Mouse (Mus musculus): Measurements from ENCODE around the gene Tgfbr1. TPM values are rescaled to one million over a fixed set of nuclear protein-coding genes. Genes with fewer than 3 reads are reported as not detected.
"Not testable (repeated sequence)": the region's sequence is repeated elsewhere in the genome, so short reads cannot be mapped to it uniquely, and the experiment has no call there.

The Tgfbr1 gene
- polyA plus RNA-seq, 1 experiment from 2014 or later = 85.5 TPM

- peak overlapping the region; percentile 96 for H3K4me3 ChIP-seq (ENCODE audit: low read depth, low read length)
- H3K9ac ChIP-seq (ENCODE audit: low read length) = peak overlapping the region; percentile 93
- DNase-seq (ENCODE audit: low spot score) (peak; percentile 72), ATAC-seq (ENCODE audit: insufficient number of reproducible peaks, low FRiP score, low TSS enrichment, low read depth) (peak; percentile 75)
- H3K9me3 ChIP-seq (ENCODE audit: control insufficient read depth, low read length) = no peaks in the 10 kb centered on the region
- no peaks in the 10 kb centered on the region for H3K36me3 ChIP-seq (ENCODE audit: control insufficient read depth, insufficient read depth, low read length)
- no peaks in the 10 kb centered on the region for H3K27me3 ChIP-seq (ENCODE audit: control insufficient read depth, insufficient read depth, low read length)
- WGBS = under 1% methylated on average over 57 of the region's 73 CpGs
- peak overlapping the region; percentile 60 for H3K4me2 ChIP-seq (ENCODE audit: low read depth, severe bottlenecking)
- H3K27ac ChIP-seq (replicated peaks; ENCODE audit: low read depth, low read length) = peak overlapping the region; percentile 89
- H3K4me1 ChIP-seq (ENCODE audit: control insufficient read depth, insufficient read depth, low read length) = peaks cover 9% of the 10 kb centered on the region; the same call in 1 of the 2 replicates
Measured at GRCm38 (mm10) chr4:47353416-47354111, 542 bp downstream of the Tgfbr1 start.

DNA sequence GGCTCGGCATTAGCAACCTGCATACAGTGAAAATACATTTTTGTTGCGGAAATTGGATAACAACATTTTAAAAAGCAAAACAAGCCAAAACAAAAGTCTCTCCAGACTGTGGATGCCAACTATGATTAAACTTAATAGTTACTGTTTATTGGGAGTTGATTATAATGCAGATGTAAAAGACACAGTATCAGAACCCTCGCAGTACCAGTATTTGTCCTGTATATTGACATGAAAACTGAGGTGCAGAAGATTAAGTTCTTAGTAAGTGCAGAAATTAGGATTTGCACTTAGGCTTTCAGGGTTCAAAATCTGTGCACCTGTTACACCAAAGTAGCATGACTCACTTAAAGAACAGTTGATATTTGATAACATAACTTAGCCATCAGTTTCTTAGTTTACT lies 1.3 kb downstream of the Tgfbr1 start:
- H3K9me3 ChIP-seq (ENCODE audit: control insufficient read depth, low read length) = no peaks in the 10 kb centered on the region
- 42% methylated on average over 3 of the region's 3 CpGs for WGBS
- ATAC-seq (ENCODE audit: insufficient number of reproducible peaks, low FRiP score, low TSS enrichment, low read depth) (no peak), DNase-seq (ENCODE audit: low spot score) (no peak)
- no peaks in the 10 kb centered on the region for H3K27me3 ChIP-seq (ENCODE audit: control insufficient read depth, insufficient read depth, low read length)
- H3K9ac ChIP-seq (ENCODE audit: low read length) = no peak overlapping the region; the same call in 1 of the 2 replicates
- H3K27ac ChIP-seq (replicated peaks; ENCODE audit: low read depth, low read length) = no peak overlapping the region
- no peaks in the 10 kb centered on the region for H3K36me3 ChIP-seq (ENCODE audit: control insufficient read depth, insufficient read depth, low read length)
- H3K4me2 ChIP-seq (ENCODE audit: low read depth, severe bottlenecking) = peak overlapping the region; percentile 60
- H3K4me1 ChIP-seq (ENCODE audit: control insufficient read depth, insufficient read depth, low read length) = peaks cover 9% of the 10 kb centered on the region; the same call in 1 of the 2 replicates
- peak overlapping the region; percentile 96 for H3K4me3 ChIP-seq (ENCODE audit: low read depth, low read length)

- no peak overlapping the region for H3K4me2 ChIP-seq (ENCODE audit: low read depth, severe bottlenecking)
- no peak for ATAC-seq (ENCODE audit: insufficient number of reproducible peaks, low FRiP score, low TSS enrichment, low read depth)
Measured at GRCm38 (mm10) chr4:47362662-47363061, 9.6 kb downstream of the Tgfbr1 start.

DNA sequence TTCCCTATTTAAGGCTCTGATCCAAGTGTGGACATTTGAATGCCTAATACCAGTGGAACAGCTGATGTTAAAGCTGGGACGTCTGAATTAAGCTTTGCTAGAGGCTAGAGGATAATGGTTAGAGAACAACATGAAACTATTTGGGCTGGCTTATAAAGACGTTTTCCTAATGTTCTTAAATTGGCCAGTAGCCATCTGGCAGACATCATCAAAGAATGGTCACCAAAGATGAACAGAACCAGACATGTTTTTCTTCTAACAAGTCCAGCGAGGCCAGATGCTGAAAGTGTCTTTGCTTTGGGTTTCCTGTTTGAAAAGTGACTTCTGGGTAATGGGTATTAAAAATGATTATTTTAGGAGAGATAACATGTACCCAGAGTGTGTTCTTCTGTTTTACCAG lies 10.1 kb downstream of the Tgfbr1 start:
- WGBS = 48% methylated on average over 3 of the region's 3 CpGs
- Histone ChIP-seq H3K9me3 (ENCODE audit: control insufficient read depth, low read length) (no peaks in the 10 kb centered on the region), H3K4me3 (ENCODE audit: low read depth, low read length) (no peak overlapping the region), H3K4me1 (ENCODE audit: control insufficient read depth, insufficient read depth, low read length) (no peaks in the 10 kb centered on the region; the same call in 1 of the 2 replicates), H3K4me2 (ENCODE audit: low read depth, severe bottlenecking) (no peak overlapping the region), H3K36me3 (ENCODE audit: control insufficient read depth, insufficient read depth, low read length) (no peaks in the 10 kb centered on the region), H3K27ac (replicated peaks; ENCODE audit: low read depth, low read length) (no peak overlapping the region), H3K9ac (ENCODE audit: low read length) (no peak overlapping the region), H3K27me3 (ENCODE audit: control insufficient read depth, insufficient read depth, low read length) (no peaks in the 10 kb centered on the region)
- DNase-seq (ENCODE audit: low spot score) = no peak
- no peak for ATAC-seq (ENCODE audit: insufficient number of reproducible peaks, low FRiP score, low TSS enrichment, low read depth)

More at GRCm38 (mm10) chr4:47362662-47363061, 9.6 kb downstream of the Tgfbr1 start:
- DNase-seq (ENCODE audit: low spot score) = no peak
- Histone ChIP-seq H3K36me3 (ENCODE audit: control insufficient read depth, insufficient read depth, low read length) (no peaks in the 10 kb centered on the region), H3K9me3 (ENCODE audit: control insufficient read depth, low read length) (no peaks in the 10 kb centered on the region), H3K27ac (replicated peaks; ENCODE audit: low read depth, low read length) (no peak overlapping the region), H3K27me3 (ENCODE audit: control insufficient read depth, insufficient read depth, low read length) (no peaks in the 10 kb centered on the region), H3K9ac (ENCODE audit: low read length) (no peak overlapping the region), H3K4me1 (ENCODE audit: control insufficient read depth, insufficient read depth, low read length) (no peaks in the 10 kb centered on the region; the same call in 1 of the 2 replicates), H3K4me3 (ENCODE audit: low read depth, low read length) (no peak overlapping the region)
- WGBS = 96% methylated on average over 2 of the region's 2 CpGs

- Histone ChIP-seq H3K27ac (replicated peaks; ENCODE audit: low read depth, low read length) (no peak overlapping the region), H3K9ac (ENCODE audit: low read length) (no peak overlapping the region), H3K36me3 (ENCODE audit: control insufficient read depth, insufficient read depth, low read length) (no peaks in the 10 kb centered on the region), H3K4me2 (ENCODE audit: low read depth, severe bottlenecking) (no peak overlapping the region), H3K4me1 (ENCODE audit: control insufficient read depth, insufficient read depth, low read length) (no peaks in the 10 kb centered on the region), H3K27me3 (ENCODE audit: control insufficient read depth, insufficient read depth, low read length) (no peaks in the 10 kb centered on the region), H3K4me3 (ENCODE audit: low read depth, low read length) (no peak overlapping the region), H3K9me3 (ENCODE audit: control insufficient read depth, low read length) (no peaks in the 10 kb centered on the region)
- WGBS = 85% methylated on average over 2 of the region's 2 CpGs
- ATAC-seq (ENCODE audit: insufficient number of reproducible peaks, low FRiP score, low TSS enrichment, low read depth) (no peak), DNase-seq (ENCODE audit: low spot score) (no peak)
Measured at GRCm38 (mm10) chr4:47368717-47369116, 15.7 kb downstream of the Tgfbr1 start.

GRCm38 (mm10) chr4:47378716-47379115 lies 25.7 kb downstream of the Tgfbr1 start:
- no peak for ATAC-seq (ENCODE audit: insufficient number of reproducible peaks, low FRiP score, low TSS enrichment, low read depth)
- Histone ChIP-seq H3K4me3 (ENCODE audit: low read depth, low read length) (no peak overlapping the region), H3K9me3 (ENCODE audit: control insufficient read depth, low read length) (no peaks in the 10 kb centered on the region), H3K4me2 (ENCODE audit: low read depth, severe bottlenecking) (no peak overlapping the region), H3K4me1 (ENCODE audit: control insufficient read depth, insufficient read depth, low read length) (no peaks in the 10 kb centered on the region), H3K9ac (ENCODE audit: low read length) (no peak overlapping the region), H3K27me3 (ENCODE audit: control insufficient read depth, insufficient read depth, low read length) (no peaks in the 10 kb centered on the region), H3K27ac (replicated peaks; ENCODE audit: low read depth, low read length) (no peak overlapping the region), H3K36me3 (ENCODE audit: control insufficient read depth, insufficient read depth, low read length) (no peaks in the 10 kb centered on the region)
- DNase-seq (ENCODE audit: low spot score) = no peak
- 76% methylated on average over 1 of the region's 1 CpGs for WGBS

- H3K4me1 ChIP-seq (ENCODE audit: control insufficient read depth, insufficient read depth, low read length) = no peaks in the 10 kb centered on the region
Measured at GRCm38 (mm10) chr4:47382426-47382825, 29.4 kb downstream of the Tgfbr1 start.

DNA sequence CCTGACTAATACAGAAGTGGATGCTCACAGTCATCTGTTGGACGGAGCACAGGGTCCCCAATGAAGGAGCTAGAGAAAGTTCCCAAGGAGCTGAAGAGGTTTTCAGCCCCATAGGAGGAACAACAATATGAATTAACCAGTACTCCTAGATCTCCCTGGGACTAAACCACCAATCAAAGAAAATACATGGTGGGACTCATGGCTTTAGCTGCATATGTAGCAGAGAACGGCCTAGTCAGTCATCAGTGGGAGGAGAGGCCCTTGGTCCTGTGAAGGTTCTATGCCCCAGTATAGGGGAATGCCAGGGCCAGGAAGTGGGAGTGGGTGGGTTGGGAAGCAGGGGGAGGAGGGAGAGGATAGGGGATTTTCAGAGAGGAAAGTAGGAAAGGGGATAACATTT lies 38.9 kb downstream of the Tgfbr1 start:
- H3K27me3 ChIP-seq (ENCODE audit: control insufficient read depth, insufficient read depth, low read length); DNase-seq (ENCODE audit: low spot score); ATAC-seq (ENCODE audit: insufficient number of reproducible peaks, low FRiP score, low TSS enrichment, low read depth); H3K4me1 ChIP-seq (ENCODE audit: control insufficient read depth, insufficient read depth, low read length); H3K4me3 ChIP-seq (ENCODE audit: low read depth, low read length); H3K9me3 ChIP-seq (ENCODE audit: control insufficient read depth, low read length); H3K36me3 ChIP-seq (ENCODE audit: control insufficient read depth, insufficient read depth, low read length); H3K27ac ChIP-seq (replicated peaks; ENCODE audit: low read depth, low read length); H3K9ac ChIP-seq (ENCODE audit: low read length); H3K4me2 ChIP-seq (ENCODE audit: low read depth, severe bottlenecking): not testable (repeated sequence)
- 97% methylated on average over 2 of the region's 2 CpGs for WGBS

More at GRCm38 (mm10) chr4:47382426-47382825, 29.4 kb downstream of the Tgfbr1 start:
- Histone ChIP-seq H3K36me3 (ENCODE audit: control insufficient read depth, insufficient read depth, low read length) (peaks cover 5% of the 10 kb centered on the region; the same call in 1 of the 2 replicates), H3K4me3 (ENCODE audit: low read depth, low read length) (no peak overlapping the region), H3K4me2 (ENCODE audit: low read depth, severe bottlenecking) (no peak overlapping the region), H3K9ac (ENCODE audit: low read length) (no peak overlapping the region), H3K27ac (replicated peaks; ENCODE audit: low read depth, low read length) (no peak overlapping the region), H3K27me3 (ENCODE audit: control insufficient read depth, insufficient read depth, low read length) (no peaks in the 10 kb centered on the region), H3K9me3 (ENCODE audit: control insufficient read depth, low read length) (no peaks in the 10 kb centered on the region)
- ATAC-seq (ENCODE audit: insufficient number of reproducible peaks, low FRiP score, low TSS enrichment, low read depth) (no peak), DNase-seq (ENCODE audit: low spot score) (no peak)
- 64% methylated on average over 1 of the region's 1 CpGs for WGBS
